Mouse (Mus musculus) CH12.LX (cell line): ENCODE results near the gene Prrc2b.

Experiments used
- CTCF ChIP-seq, 2 experiments: IDR thresholded peaks in 1 of 2; conservative IDR thresholded peaks in 1 of 2; 2 replicates each; pipeline ENCODE4 v1.5.1; 2011 to 2012; ENCODE audit warnings: low read depth in 2 of 2, low read length in 2 of 2, improper control_type of control experiment in 1 of 2, inconsistent platforms in 1 of 2, mild to moderate bottlenecking in 1 of 2, moderate library complexity in 1 of 2
- ELF1 ChIP-seq: IDR thresholded peaks from 2 replicates; pipeline ENCODE4 v1.6.1; 2014; ENCODE audit warnings: low read depth, mild to moderate bottlenecking, inconsistent platforms, low read length, improper control_type of control experiment
- EP300 ChIP-seq: IDR thresholded peaks from 2 replicates; pipeline ENCODE4 v1.6.1; 2011; ENCODE audit warnings: low read length, improper control_type of control experiment
- ETS1 ChIP-seq: conservative IDR thresholded peaks from 2 replicates; pipeline ENCODE4 v1.6.1; 2012; ENCODE audit warnings: low read depth, mild to moderate bottlenecking, inconsistent platforms, low read length, improper control_type of control experiment, moderate library complexity
- GABPA ChIP-seq: IDR thresholded peaks from 2 replicates; pipeline ENCODE4 v1.6.1; 2012; ENCODE audit warnings: low read depth, low read length, improper control_type of control experiment, inconsistent platforms; ENCODE audit not compliant: insufficient replicate concordance
- JUN ChIP-seq: IDR thresholded peaks from 2 replicates; pipeline ENCODE4 v1.6.1; 2011; ENCODE audit warnings: low read depth, mild to moderate bottlenecking, low read length, improper control_type of control experiment, moderate library complexity; ENCODE audit not compliant: insufficient read depth
- MAFK ChIP-seq: IDR thresholded peaks from 2 replicates; pipeline ENCODE4 v1.6.1; 2011; ENCODE audit warnings: low read length, improper control_type of control experiment; ENCODE audit not compliant: insufficient replicate concordance
- MAX ChIP-seq: IDR thresholded peaks from 2 replicates; pipeline ENCODE4 v1.6.1; 2011; ENCODE audit warnings: low read length, improper control_type of control experiment
- MYC ChIP-seq: IDR thresholded peaks from 2 replicates; pipeline ENCODE4 v1.6.1; 2011; ENCODE audit warnings: low read depth, mild to moderate bottlenecking, improper control_type of control experiment, low read length
- NRF1 ChIP-seq: IDR thresholded peaks from 2 replicates; pipeline ENCODE4 v1.6.1; 2014; ENCODE audit warnings: low read depth, mild to moderate bottlenecking, inconsistent platforms, low read length, improper control_type of control experiment, moderate library complexity
- POLR2A ChIP-seq: IDR thresholded peaks from 2 replicates; pipeline ENCODE4 v1.6.1; 2011; ENCODE audit warnings: low read depth, mild to moderate bottlenecking, improper control_type of control experiment, low read length
- SIN3A ChIP-seq: IDR thresholded peaks from 2 replicates; pipeline ENCODE4 v1.6.1; 2012; ENCODE audit warnings: low read length, improper control_type of control experiment, inconsistent platforms
- TCF12 ChIP-seq: IDR thresholded peaks from 2 replicates; pipeline ENCODE4 v1.6.1; 2014; ENCODE audit warnings: low read depth, mild to moderate bottlenecking, inconsistent platforms, low read length, improper control_type of control experiment
- UBTF ChIP-seq: IDR thresholded peaks from 2 replicates; pipeline ENCODE4 v1.6.1; 2012; ENCODE audit warnings: low read depth, mild to moderate bottlenecking, inconsistent platforms, low read length, improper control_type of control experiment, moderate library complexity

DNA sequence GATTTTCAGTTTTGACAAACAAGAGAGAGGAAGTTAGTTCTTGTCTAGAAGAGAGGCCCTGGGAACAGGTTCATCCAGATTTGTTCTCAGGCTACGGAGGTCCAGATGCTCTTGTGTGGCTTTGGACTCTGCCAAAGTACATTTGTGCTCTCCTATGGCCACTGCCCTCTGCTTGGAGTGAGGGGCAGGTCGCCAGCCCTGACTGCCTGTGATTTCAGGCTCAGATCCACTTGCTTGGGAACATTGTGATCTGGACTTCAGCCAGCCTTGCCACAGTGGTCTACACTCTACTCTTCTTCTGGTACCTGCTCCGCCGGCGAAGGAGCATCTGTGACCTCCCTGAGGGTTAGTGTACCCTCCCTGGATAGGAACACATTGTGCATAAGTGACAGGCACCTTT lies 101.8 kb downstream of the Prrc2b start:
- TF ChIP-seq ELF1 (no peak), CTCF (conservative IDR thresholded peaks at IDR 0.05 in 1 of 2, IDR thresholded peaks at IDR 0.05 in 1 of 2; ENCODE audit: low read depth in 2 of 2, low read length in 2 of 2) (no peak), MAX (no peak), POLR2A (no peak), MAFK (no peak), EP300 (no peak), TCF12 (no peak), SIN3A (no peak), GABPA (no peak), MYC (no peak), NRF1 (no peak), ETS1 (no peak), UBTF (no peak), JUN (no peak)
